Mouse (Mus musculus): Measurements from ENCODE around the gene Scube1. TPM values are rescaled to one million over a fixed set of nuclear protein-coding genes. Genes with fewer than 3 reads are reported as not detected.

Gene Scube1
- polyA plus RNA-seq (2015; fragmentation: Nextera tagmentation; extraction: Ambion mirVana): 0.16 and 0.22 TPM in 2 replicates

DNA sequence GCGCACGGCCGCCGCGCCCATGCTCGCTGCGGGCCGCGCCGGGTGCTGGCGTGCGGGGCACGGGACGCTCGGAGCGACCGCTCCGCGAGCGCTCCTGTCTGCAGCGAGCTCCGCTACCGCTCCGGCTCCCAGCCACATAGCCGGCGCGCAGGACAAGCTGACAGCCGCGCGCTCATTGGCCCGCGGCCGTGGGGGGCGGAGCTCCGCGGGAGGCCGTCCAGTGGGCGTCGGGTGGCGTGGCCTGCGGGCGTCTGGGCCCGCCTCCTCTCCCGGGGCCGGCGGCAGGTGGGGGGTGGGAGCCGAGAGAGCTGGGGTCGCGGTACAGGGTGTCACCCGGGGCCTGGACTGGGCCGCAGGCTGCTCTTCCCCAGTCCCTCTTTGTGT, at the start of gene Scube1:
Scube1 (minus strand) TSS at position 136 of the 384 bp plus-strand sequence.
- 1% methylated on average over 46 of the region's 51 CpGs for WGBS (ENCODE audit: insufficient replicate concordance)
- H3K4me2 ChIP-seq: peak within 1 kb of the TSS; percentile 68
- H3K9me3 ChIP-seq (replicated peaks): no peaks in the 10 kb centered on the region
- peak; percentile 20 for DNase-seq
- ATAC-seq (ENCODE audit: low read depth): peak; percentile 78
- peaks cover 6% of the 10 kb centered on the region for H3K4me1 ChIP-seq (replicated peaks)
- peaks cover 63% of the 10 kb centered on the region for H3K27me3 ChIP-seq
- H3K36me3 ChIP-seq: no peaks in the 10 kb centered on the region
- no peak within 1 kb of the TSS for H3K9ac ChIP-seq
- H3K27ac ChIP-seq: no peak within 1 kb of the TSS
- peak within 1 kb of the TSS; percentile 48 for H3K4me3 ChIP-seq (replicated peaks)

GRCm38 (mm10) chr15:83772953-83773352, 48.1 kb upstream of the Scube1 start:
- no peak overlapping the region for H3K9ac ChIP-seq
- no peaks in the 10 kb centered on the region for H3K4me1 ChIP-seq (replicated peaks)
- peaks cover 9% of the 10 kb centered on the region for H3K27me3 ChIP-seq
- ATAC-seq (ENCODE audit: low read depth) (no peak), DNase-seq (no peak)
- 63% methylated on average over 4 of the region's 4 CpGs for WGBS (ENCODE audit: insufficient replicate concordance)
- H3K4me2 ChIP-seq: no peak overlapping the region
- H3K36me3 ChIP-seq: no peaks in the 10 kb centered on the region
- no peaks in the 10 kb centered on the region for H3K9me3 ChIP-seq (replicated peaks)
- no peak overlapping the region for H3K4me3 ChIP-seq (replicated peaks)
- no peak overlapping the region for H3K27ac ChIP-seq

- no peak overlapping the region for H3K27ac ChIP-seq
- peaks cover 4% of the 10 kb centered on the region; the same call in 1 of the 2 replicates for H3K27me3 ChIP-seq
- WGBS (ENCODE audit: insufficient replicate concordance): 39% methylated on average over 5 of the region's 5 CpGs
- H3K9ac ChIP-seq: no peak overlapping the region
- H3K4me3 ChIP-seq (replicated peaks): no peak overlapping the region
- no peak for DNase-seq
- H3K4me2 ChIP-seq: no peak overlapping the region
- ATAC-seq (ENCODE audit: low read depth): no peak
- H3K9me3 ChIP-seq (replicated peaks): no peaks in the 10 kb centered on the region
- H3K36me3 ChIP-seq: no peaks in the 10 kb centered on the region
- no peaks in the 10 kb centered on the region for H3K4me1 ChIP-seq (replicated peaks)
Measured at GRCm38 (mm10) chr15:83772460-83772859, 47.6 kb upstream of the Scube1 start.

- 50% methylated on average over 8 of the region's 8 CpGs for WGBS (ENCODE audit: insufficient replicate concordance)
- Histone ChIP-seq H3K4me3 (replicated peaks) (no peak overlapping the region), H3K9ac (no peak overlapping the region), H3K36me3 (no peaks in the 10 kb centered on the region), H3K4me1 (replicated peaks) (no peaks in the 10 kb centered on the region), H3K27ac (no peak overlapping the region), H3K4me2 (no peak overlapping the region), H3K27me3 (no peaks in the 10 kb centered on the region), H3K9me3 (replicated peaks) (no peaks in the 10 kb centered on the region)
- ATAC-seq (ENCODE audit: low read depth) (no peak), DNase-seq (no peak)
Measured at GRCm38 (mm10) chr15:83771346-83772053, 46.7 kb upstream of the Scube1 start.

- no peaks in the 10 kb centered on the region for H3K9me3 ChIP-seq (replicated peaks)
- no peaks in the 10 kb centered on the region for H3K36me3 ChIP-seq
- no peak overlapping the region for H3K27ac ChIP-seq
- no peak overlapping the region for H3K4me2 ChIP-seq
- DNase-seq (no peak), ATAC-seq (ENCODE audit: low read depth) (no peak)
- H3K4me3 ChIP-seq (replicated peaks): no peak overlapping the region
- H3K9ac ChIP-seq: no peak overlapping the region
- 25% methylated on average over 6 of the region's 6 CpGs for WGBS (ENCODE audit: insufficient replicate concordance)
- no peaks in the 10 kb centered on the region for H3K27me3 ChIP-seq
- no peaks in the 10 kb centered on the region for H3K4me1 ChIP-seq (replicated peaks)
Measured at GRCm38 (mm10) chr15:83765388-83766029, 40.7 kb upstream of the Scube1 start.

- 83% methylated on average over 13 of the region's 13 CpGs for WGBS (ENCODE audit: insufficient replicate concordance)
- no peak overlapping the region for H3K4me2 ChIP-seq
- no peaks in the 10 kb centered on the region for H3K4me1 ChIP-seq (replicated peaks)
- no peak overlapping the region for H3K9ac ChIP-seq
- no peak overlapping the region for H3K27ac ChIP-seq
- ATAC-seq (ENCODE audit: low read depth): no peak
- 0 out of 2 replicates have a peak, but pooled peaks cover 3% of the 10 kb centered on the region for H3K27me3 ChIP-seq
- H3K9me3 ChIP-seq (replicated peaks): no peaks in the 10 kb centered on the region
- H3K36me3 ChIP-seq: no peaks in the 10 kb centered on the region
- no peak overlapping the region for H3K4me3 ChIP-seq (replicated peaks)
- no peak for DNase-seq
Measured at GRCm38 (mm10) chr15:83761512-83761911, 36.7 kb upstream of the Scube1 start.

DNA sequence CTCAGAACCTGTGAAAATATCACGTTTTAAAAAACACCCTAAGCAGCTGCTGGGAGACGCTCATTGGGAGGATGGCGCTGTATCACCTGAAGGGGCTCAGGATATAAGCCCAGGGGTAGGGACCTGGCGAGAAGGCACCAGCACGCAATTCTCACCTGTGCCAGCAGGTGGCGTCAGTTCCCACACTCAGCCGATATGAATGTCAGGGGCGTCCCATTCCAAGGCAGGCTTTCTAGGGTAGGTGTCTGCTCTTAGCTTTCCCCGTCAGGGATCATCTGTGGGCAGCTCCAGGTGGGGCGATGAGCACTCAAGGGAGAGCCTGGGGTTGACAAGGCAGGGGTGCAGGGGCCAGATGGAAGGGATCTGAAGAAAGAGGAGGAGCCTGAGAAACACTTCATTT, 35.9 kb upstream of the Scube1 start:
- Histone ChIP-seq H3K9ac (no peak overlapping the region), H3K36me3 (no peaks in the 10 kb centered on the region), H3K4me2 (no peak overlapping the region), H3K27ac (no peak overlapping the region), H3K9me3 (replicated peaks) (no peaks in the 10 kb centered on the region), H3K4me1 (replicated peaks) (no peaks in the 10 kb centered on the region), H3K4me3 (replicated peaks) (no peak overlapping the region), H3K27me3 (0 out of 2 replicates have a peak, but pooled peaks cover 3% of the 10 kb centered on the region)
- 7% methylated on average over 10 of the region's 10 CpGs for WGBS (ENCODE audit: insufficient replicate concordance)
- ATAC-seq (ENCODE audit: low read depth) (no peak), DNase-seq (peak; percentile 6)

GRCm38 (mm10) chr15:83758958-83759357, 34.1 kb upstream of the Scube1 start:
- no peak overlapping the region for H3K4me2 ChIP-seq
- 0 out of 2 replicates have a peak, but pooled peaks cover 3% of the 10 kb centered on the region for H3K27me3 ChIP-seq
- DNase-seq (no peak), ATAC-seq (ENCODE audit: low read depth) (no peak)
- 13% methylated on average over 4 of the region's 4 CpGs for WGBS (ENCODE audit: insufficient replicate concordance)
- H3K4me3 ChIP-seq (replicated peaks): no peak overlapping the region
- H3K9me3 ChIP-seq (replicated peaks): no peaks in the 10 kb centered on the region
- H3K9ac ChIP-seq: no peak overlapping the region
- no peaks in the 10 kb centered on the region for H3K36me3 ChIP-seq
- no peaks in the 10 kb centered on the region for H3K4me1 ChIP-seq (replicated peaks)
- H3K27ac ChIP-seq: no peak overlapping the region

- Histone ChIP-seq H3K9me3 (replicated peaks) (no peaks in the 10 kb centered on the region), H3K36me3 (no peaks in the 10 kb centered on the region), H3K27me3 (0 out of 2 replicates have a peak, but pooled peaks cover 3% of the 10 kb centered on the region), H3K4me1 (replicated peaks) (no peaks in the 10 kb centered on the region), H3K9ac (no peak overlapping the region), H3K27ac (no peak overlapping the region), H3K4me2 (no peak overlapping the region), H3K4me3 (replicated peaks) (no peak overlapping the region)
- no peak for DNase-seq
- WGBS (ENCODE audit: insufficient replicate concordance): 15% methylated on average over 9 of the region's 9 CpGs
- ATAC-seq (ENCODE audit: low read depth): no peak
Measured at GRCm38 (mm10) chr15:83756742-83757141, 31.9 kb upstream of the Scube1 start.

GRCm38 (mm10) chr15:83749436-83749835, 24.6 kb upstream of the Scube1 start:
- Histone ChIP-seq H3K27me3 (no peaks in the 10 kb centered on the region), H3K36me3 (no peaks in the 10 kb centered on the region), H3K27ac (no peak overlapping the region), H3K9ac (no peak overlapping the region), H3K4me1 (replicated peaks) (no peaks in the 10 kb centered on the region), H3K4me2 (no peak overlapping the region), H3K4me3 (replicated peaks) (no peak overlapping the region), H3K9me3 (replicated peaks) (no peaks in the 10 kb centered on the region)
- WGBS (ENCODE audit: insufficient replicate concordance): 46% methylated on average over 9 of the region's 9 CpGs
- DNase-seq: no peak
- ATAC-seq (ENCODE audit: low read depth): no peak

- no peak overlapping the region for H3K9ac ChIP-seq
- H3K4me3 ChIP-seq (replicated peaks): no peak overlapping the region
- H3K27ac ChIP-seq: no peak overlapping the region
- H3K4me2 ChIP-seq: no peak overlapping the region
- no peaks in the 10 kb centered on the region for H3K4me1 ChIP-seq (replicated peaks)
- H3K9me3 ChIP-seq (replicated peaks): no peaks in the 10 kb centered on the region
- H3K27me3 ChIP-seq: no peaks in the 10 kb centered on the region
- no peak for ATAC-seq (ENCODE audit: low read depth)
- no peak for DNase-seq
- 62% methylated on average over 6 of the region's 6 CpGs for WGBS (ENCODE audit: insufficient replicate concordance)
- H3K36me3 ChIP-seq: no peaks in the 10 kb centered on the region
Measured at GRCm38 (mm10) chr15:83748986-83749385, 24.2 kb upstream of the Scube1 start.

GRCm38 (mm10) chr15:83746311-83746710, 21.5 kb upstream of the Scube1 start:
- H3K27ac ChIP-seq: no peak overlapping the region
- H3K4me3 ChIP-seq (replicated peaks): no peak overlapping the region
- H3K4me1 ChIP-seq (replicated peaks): no peaks in the 10 kb centered on the region
- ATAC-seq (ENCODE audit: low read depth) (no peak), DNase-seq (no peak)
- WGBS (ENCODE audit: insufficient replicate concordance): 58% methylated on average over 16 of the region's 16 CpGs
- no peak overlapping the region for H3K4me2 ChIP-seq
- H3K9me3 ChIP-seq (replicated peaks): no peaks in the 10 kb centered on the region
- H3K27me3 ChIP-seq: no peaks in the 10 kb centered on the region
- H3K36me3 ChIP-seq: no peaks in the 10 kb centered on the region
- no peak overlapping the region for H3K9ac ChIP-seq
